Mouse (Mus musculus) liver, adult 2 months (tissue): ENCODE data around the gene Pdcd4.

Source experiments
- CTCF ChIP-seq: fragments of 200-500 bp; IDR thresholded peaks from 2 replicates; pipeline ENCODE4 v1.5.1; 2011; ENCODE audit warnings: low read depth, low read length, control low read depth
- POLR2A ChIP-seq: fragments of 200-500 bp; IDR thresholded peaks from 2 replicates; pipeline ENCODE4 v1.6.1; 2011; ENCODE audit warnings: low read length, control low read depth; ENCODE audit not compliant: insufficient read depth; ENCODE audit errors: extremely low read depth

- TF ChIP-seq CTCF (no peak), POLR2A (no peak)
These were observed at the start of gene Pdcd4 for GRCm38 (mm10) chr19:53892061-53892460.
